Mouse (Mus musculus): ENCODE measurements around the gene Pbx1.

The Pbx1 gene

GRCm38 (mm10) chr1:168344262-168344661 is 87.8 kb downstream of the Pbx1 start:
- DNase-seq (ENCODE audit: low spot score), result no peak

GRCm38 (mm10) chr1:168342269-168342668 is 89.8 kb downstream of the Pbx1 start:
- DNase-seq (ENCODE audit: low spot score), result no peak

- DNase-seq (ENCODE audit: low spot score), result no peak
Observed at GRCm38 (mm10) chr1:168341863-168342262, 90.2 kb downstream of the Pbx1 start.

GRCm38 (mm10) chr1:168341368-168341767 is 90.7 kb downstream of the Pbx1 start:
- DNase-seq (ENCODE audit: low spot score), result no peak

GRCm38 (mm10) chr1:168336238-168336818 is 95.7 kb downstream of the Pbx1 start:
- no peak for DNase-seq (ENCODE audit: low spot score)

- no peak for DNase-seq (ENCODE audit: low spot score)
Observed at GRCm38 (mm10) chr1:168334831-168335574, 97.1 kb downstream of the Pbx1 start.

- DNase-seq (ENCODE audit: low spot score), result no peak
Observed at GRCm38 (mm10) chr1:168332056-168332455, 100.0 kb downstream of the Pbx1 start.

- DNase-seq (ENCODE audit: low spot score), result no peak
Observed at GRCm38 (mm10) chr1:168328236-168328605, 103.8 kb downstream of the Pbx1 start.

GRCm38 (mm10) chr1:168327405-168328235 is 104.5 kb downstream of the Pbx1 start:
- no peak for DNase-seq (ENCODE audit: low spot score)

- DNase-seq (ENCODE audit: low spot score), result no peak
Observed at GRCm38 (mm10) chr1:168325786-168326185, 106.3 kb downstream of the Pbx1 start.

GRCm38 (mm10) chr1:168324306-168325085 is 107.6 kb downstream of the Pbx1 start:
- no peak for DNase-seq (ENCODE audit: low spot score)

- no peak for DNase-seq (ENCODE audit: low spot score)
Observed at GRCm38 (mm10) chr1:168323436-168324108, 108.5 kb downstream of the Pbx1 start.

- DNase-seq (ENCODE audit: low spot score), result no peak
Observed at GRCm38 (mm10) chr1:168322892-168323291, 109.2 kb downstream of the Pbx1 start.

GRCm38 (mm10) chr1:168319695-168320094 is 112.4 kb downstream of the Pbx1 start:
- no peak for DNase-seq (ENCODE audit: low spot score)

GRCm38 (mm10) chr1:168318899-168319469 is 113.1 kb downstream of the Pbx1 start:
- DNase-seq (ENCODE audit: low spot score), result no peak

GRCm38 (mm10) chr1:168313772-168314171 is 118.3 kb downstream of the Pbx1 start:
- no peak for DNase-seq (ENCODE audit: low spot score)

- no peak for DNase-seq (ENCODE audit: low spot score)
Observed at GRCm38 (mm10) chr1:168312710-168313447, 119.2 kb downstream of the Pbx1 start.

- DNase-seq (ENCODE audit: low spot score), result no peak
Observed at GRCm38 (mm10) chr1:168309101-168309521, 123.0 kb downstream of the Pbx1 start.

- no peak for DNase-seq (ENCODE audit: low spot score)
Observed at GRCm38 (mm10) chr1:168307275-168308182, 124.5 kb downstream of the Pbx1 start.
